ENCODE assay signal across 8 mouse cellular contexts in genomic region chr8:104533971-104534778, GRCm38 (mm10). TPM values are rescaled to one million over a fixed set of nuclear protein-coding genes. Genes with fewer than 3 reads are reported as not detected.
DNase-seq lines count a peak whose midpoint lies in the region; ATAC-seq and TF ChIP-seq lines count a peak whose summit lies in the region.

Gene Nae1 (minus strand): TSS chr8:104534637.
Gene Car7 (plus strand): TSS chr8:104534689.

- H3K4me3 ChIP-seq in heart, embryonic 12.5 days, result peak within 1 kb of the TSS; percentile 93
- H3K4me3 ChIP-seq in kidney, postnatal 0 days (replicated peaks; ENCODE audit: low read depth, low read length), result peak within 1 kb of the TSS; percentile 96
- H3K4me3 ChIP-seq in liver, embryonic 11.5 days (ENCODE audit: low read depth, low read length), result peak within 1 kb of the TSS; percentile 90
- H3K4me3 ChIP-seq in stomach, embryonic 14.5 days (ENCODE audit: low read depth, low read length), result peak within 1 kb of the TSS; percentile 95

- DNase-seq in CD4-positive helper T cell, adult 2 months (ENCODE audit: low read depth, low spot score), result peak; percentile 96
- DNase-seq in brain, embryonic 18.5 days (ENCODE audit: low read depth, low spot score), result peak; percentile 77
- peak; percentile 93 for DNase-seq in kidney, postnatal 0 days (ENCODE audit: low spot score)
- peak; percentile 93 for DNase-seq in liver, embryonic 11.5 days (ENCODE audit: low spot score)
- DNase-seq in naive thymus-derived CD4-positive, alpha-beta T cell, adult 2 months (ENCODE audit: low read depth), result peak; percentile 99

- H3K4me1 ChIP-seq in heart, embryonic 12.5 days (replicated peaks), result peaks cover 21% of the 10 kb centered on the region
- peaks cover 6% of the 10 kb centered on the region for H3K4me1 ChIP-seq in kidney, postnatal 0 days (replicated peaks; ENCODE audit: insufficient read depth, low read length)
- no peaks in the 10 kb centered on the region; the same call in 1 of the 2 replicates for H3K4me1 ChIP-seq in liver, embryonic 11.5 days (replicated peaks; ENCODE audit: control insufficient read depth, insufficient read depth, low read length)
- H3K4me1 ChIP-seq in stomach, embryonic 14.5 days (ENCODE audit: control insufficient read depth, insufficient read depth, low read length), result peaks cover 5% of the 10 kb centered on the region; the same call in 1 of the 2 replicates

- peaks cover 6% of the 10 kb centered on the region for H3K27me3 ChIP-seq in heart, embryonic 12.5 days (replicated peaks)
- no peaks in the 10 kb centered on the region for H3K27me3 ChIP-seq in kidney, postnatal 0 days (ENCODE audit: insufficient read depth, low read length)
- H3K27me3 ChIP-seq in liver, embryonic 11.5 days (replicated peaks; ENCODE audit: control insufficient read depth, insufficient read depth, low read length), result peaks cover 12% of the 10 kb centered on the region
- H3K27me3 ChIP-seq in stomach, embryonic 14.5 days (ENCODE audit: control insufficient read depth, insufficient read depth, low read length), result 0 out of 2 replicates have a peak, but pooled peaks cover under 1% of the 10 kb centered on the region

- H3K36me3 ChIP-seq in heart, embryonic 12.5 days, result peaks cover 15% of the 10 kb centered on the region
- peaks cover 10% of the 10 kb centered on the region; the same call in 1 of the 2 replicates for H3K36me3 ChIP-seq in kidney, postnatal 0 days (ENCODE audit: insufficient read depth, low read length)
- H3K36me3 ChIP-seq in liver, embryonic 11.5 days (ENCODE audit: control insufficient read depth, insufficient read depth, low read length), result no peaks in the 10 kb centered on the region; the same call in 1 of the 2 replicates
- H3K36me3 ChIP-seq in stomach, embryonic 14.5 days (ENCODE audit: control insufficient read depth, insufficient read depth, low read length), result peaks cover 8% of the 10 kb centered on the region

- H3K27ac ChIP-seq in heart, embryonic 12.5 days (ENCODE audit: poor library complexity, severe bottlenecking), result peak within 1 kb of the TSS; percentile 68
- H3K27ac ChIP-seq in kidney, postnatal 0 days, result peak within 1 kb of the TSS; percentile 91
- H3K27ac ChIP-seq in liver, embryonic 11.5 days (ENCODE audit: low read depth, low read length), result peak within 1 kb of the TSS; percentile 67
- peak within 1 kb of the TSS; percentile 85 for H3K27ac ChIP-seq in stomach, embryonic 14.5 days (ENCODE audit: low read length)

- WGBS in heart, embryonic 12.5 days, result under 1% methylated on average over 69 of the region's 70 CpGs
- WGBS in kidney, postnatal 0 days, result under 1% methylated on average over 69 of the region's 70 CpGs
- WGBS in liver, embryonic 11.5 days, result under 1% methylated on average over 66 of the region's 70 CpGs
- under 1% methylated on average over 70 of the region's 70 CpGs for WGBS in stomach, embryonic 14.5 days

- peak within 1 kb of the TSS; percentile 96 for H3K9ac ChIP-seq in heart, embryonic 12.5 days
- H3K9ac ChIP-seq in kidney, postnatal 0 days (ENCODE audit: low read depth, low read length), result peak within 1 kb of the TSS; percentile 94
- peak within 1 kb of the TSS; percentile 94 for H3K9ac ChIP-seq in liver, embryonic 11.5 days (ENCODE audit: low read depth, low read length)
- peak within 1 kb of the TSS; percentile 86 for H3K9ac ChIP-seq in stomach, embryonic 14.5 days (replicated peaks; ENCODE audit: low read depth, low read length)

- ATAC-seq in erythroid progenitor cell, adult 5-6 weeks (replicated peaks; ENCODE audit: low FRiP score, poor library complexity, severe bottlenecking), result peak; percentile 94
- peak; percentile 94 for ATAC-seq in heart, embryonic 12.5 days (ENCODE audit: insufficient number of reproducible peaks, low FRiP score)
- peak; percentile 89 for ATAC-seq in kidney, postnatal 0 days (replicated peaks; ENCODE audit: low FRiP score, low read depth)
- ATAC-seq in liver, embryonic 11.5 days (replicated peaks; ENCODE audit: low FRiP score), result peak; percentile 95
- peak; percentile 94 for ATAC-seq in stomach, embryonic 14.5 days (ENCODE audit: insufficient number of reproducible peaks, insufficient read depth, low FRiP score, low read depth)

- no peaks in the 10 kb centered on the region for H3K9me3 ChIP-seq in heart, embryonic 12.5 days (replicated peaks)
- H3K9me3 ChIP-seq in kidney, postnatal 0 days (replicated peaks; ENCODE audit: low read length), result no peaks in the 10 kb centered on the region
- no peaks in the 10 kb centered on the region for H3K9me3 ChIP-seq in liver, embryonic 11.5 days (ENCODE audit: control insufficient read depth, low read length)
- no peaks in the 10 kb centered on the region for H3K9me3 ChIP-seq in stomach, embryonic 14.5 days (ENCODE audit: control insufficient read depth, low read depth, low read length)

- TF ChIP-seq CTCF in kidney, postnatal 0 days (IDR thresholded peaks at IDR 0.05; ENCODE audit: low read depth), result peak; percentile 98

- H3K4me2 ChIP-seq in heart, embryonic 12.5 days, result peak within 1 kb of the TSS; percentile 74
- peak within 1 kb of the TSS; percentile 76 for H3K4me2 ChIP-seq in kidney, postnatal 0 days (ENCODE audit: low read length)
- peak within 1 kb of the TSS; percentile 89 for H3K4me2 ChIP-seq in liver, embryonic 11.5 days
- H3K4me2 ChIP-seq in stomach, embryonic 14.5 days (replicated peaks; ENCODE audit: low read depth, low read length), result peak within 1 kb of the TSS; percentile 78

RNA-seq across cellular contexts. Expression of gene Nae1, which starts in this region (rescaled TPM):
- total RNA-seq in erythroid progenitor cell, adult 5-6 weeks (2015; ENCODE audit: low replicate concordance), result 52.8 and 59.8 TPM in 2 replicates
- total RNA-seq in erythroid progenitor cell, adult 5-6 weeks (2017; ENCODE audit: low replicate concordance), result 57.4 and 77.1 TPM in 2 replicates
- 77.0 and 81.0 TPM in 2 replicates for polyA plus RNA-seq in heart, embryonic 12.5 days (2016; fragmentation: Nextera tagmentation; extraction: Ambion mirVana)
- polyA plus RNA-seq in kidney, postnatal 0 days (2015; fragmentation: Nextera tagmentation; extraction: Ambion mirVana), result 87.8 and 91.8 TPM in 2 replicates
- 77.3 and 77.7 TPM in 2 replicates for polyA plus RNA-seq in liver, embryonic 11.5 days (2014; fragmentation: Nextera tagmentation; extraction: Ambion mirVana)
- 111 and 115 TPM in 2 replicates for polyA plus RNA-seq in stomach, embryonic 14.5 days (2014; fragmentation: Nextera tagmentation; extraction: Ambion mirVana)

RNA-seq across cellular contexts. Expression of gene Car7, which starts in this region (rescaled TPM):
- total RNA-seq in erythroid progenitor cell, adult 5-6 weeks (2015; ENCODE audit: low replicate concordance), result not detected in 2 replicates
- total RNA-seq in erythroid progenitor cell, adult 5-6 weeks (2017; ENCODE audit: low replicate concordance), result not detected in 2 replicates
- 0.78 and 0.91 TPM in 2 replicates for polyA plus RNA-seq in heart, embryonic 12.5 days (2016; fragmentation: Nextera tagmentation; extraction: Ambion mirVana)
- 5.2 and 5.8 TPM in 2 replicates for polyA plus RNA-seq in kidney, postnatal 0 days (2015; fragmentation: Nextera tagmentation; extraction: Ambion mirVana)
- 2.1 and 2.3 TPM in 2 replicates for polyA plus RNA-seq in liver, embryonic 11.5 days (2014; fragmentation: Nextera tagmentation; extraction: Ambion mirVana)
- polyA plus RNA-seq in stomach, embryonic 14.5 days (2014; fragmentation: Nextera tagmentation; extraction: Ambion mirVana), result 0.55 and 1.6 TPM in 2 replicates

Comparison
In these comparisons a context has a peak if more than half of its experiments do, and no peak if none do; other contexts are left out.
1. Peak in every context shown above with its lines: DNase-seq, ATAC-seq, H3K4me3 ChIP-seq and H3K27ac ChIP-seq.